Mouse (Mus musculus) CD4-positive, CD25-positive, alpha-beta regulatory T cell, adult 4 months (primary cell): ENCODE results near the gene Slmap. TPM values are rescaled to one million over a fixed set of nuclear protein-coding genes. Genes with fewer than 3 reads are reported as not detected.
"Not testable (repeated sequence)": the region's sequence is repeated elsewhere in the genome, so short reads cannot be mapped to it uniquely, and the experiment has no call there.

Experiments
- ATAC-seq: one replicate; pipeline ENCODE4 v1.8.0; 2017
- polyA plus RNA-seq, 2 experiments: library from polyadenylated mRNA; unstranded; fragments of 100-300 nt; shearing (Covaris generic); gene quantifications; one replicate each; pipeline ENCODE4 v1.2.1; 2017

The Slmap gene
- polyA plus RNA-seq, 2 experiments from 2014 or later: 12.1 to 20.8 TPM

- ATAC-seq: no peak
These were observed 2.0 kb downstream of the Slmap start for GRCm38 (mm10) chr14:26532752-26533151.

- no peak for ATAC-seq
These were observed 3.1 kb downstream of the Slmap start for GRCm38 (mm10) chr14:26531410-26532313.

GRCm38 (mm10) chr14:26530350-26530749, 4.4 kb downstream of the Slmap start:
- ATAC-seq: no peak

DNA sequence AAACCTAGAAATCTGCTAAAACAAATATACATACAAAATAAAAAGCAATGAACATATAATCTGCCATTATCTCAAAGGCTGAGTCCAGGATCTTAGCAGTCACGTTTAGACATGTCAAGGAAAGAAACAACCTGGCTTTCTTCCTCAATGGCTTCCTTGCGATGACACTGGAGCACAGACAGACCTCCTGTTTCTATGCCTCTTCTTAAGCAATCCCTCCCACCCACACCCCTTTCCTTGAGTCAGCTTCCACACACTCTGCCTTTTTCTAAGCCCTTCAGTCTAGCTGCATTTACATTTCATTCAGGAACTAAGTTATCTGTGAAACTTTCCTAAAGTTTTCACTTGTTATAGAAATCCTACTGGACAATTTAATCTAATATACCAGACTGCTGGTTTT, 6.4 kb downstream of the Slmap start:
- ATAC-seq: no peak

DNA sequence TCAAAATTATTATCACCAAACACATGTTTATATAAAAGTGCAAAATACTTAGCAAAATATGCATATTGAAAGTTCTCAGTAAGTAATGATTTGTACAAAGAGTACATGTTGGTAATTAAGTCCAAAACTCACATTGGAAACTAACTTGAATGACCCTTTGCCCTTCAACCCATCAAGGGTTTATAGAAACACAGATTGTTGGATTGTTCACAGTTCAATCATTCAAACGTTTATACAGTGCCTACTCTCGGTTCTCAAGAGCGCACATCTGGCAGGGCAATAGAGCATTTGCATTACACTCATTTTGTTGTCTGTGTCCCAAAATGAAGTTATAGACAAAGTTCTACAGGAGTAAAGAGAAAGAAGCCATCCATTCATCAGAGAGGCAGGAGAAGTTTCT, 8.8 kb downstream of the Slmap start:
- ATAC-seq: no peak

GRCm38 (mm10) chr14:26523082-26523481, 11.6 kb downstream of the Slmap start:
- no peak for ATAC-seq

- no peak for ATAC-seq
These were observed 14.9 kb downstream of the Slmap start for GRCm38 (mm10) chr14:26519831-26520230.

DNA sequence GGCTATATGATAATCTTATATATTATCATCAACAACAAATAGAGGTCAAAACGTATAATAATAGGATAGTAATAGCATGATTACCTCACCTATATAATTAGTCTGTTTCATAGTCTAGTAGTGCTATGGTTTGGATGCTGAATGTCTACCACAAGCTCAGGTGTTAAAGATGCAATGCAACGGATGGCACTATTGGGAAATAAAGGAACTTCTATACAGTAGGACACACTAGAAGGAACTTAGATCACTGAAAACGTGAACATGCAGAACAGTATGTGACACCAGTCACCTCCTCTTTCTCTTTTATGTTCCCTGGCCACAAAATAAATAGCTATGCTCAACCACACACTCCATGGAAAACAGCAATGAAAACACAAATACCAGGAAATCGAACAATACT, 16.9 kb downstream of the Slmap start:
- no peak for ATAC-seq

DNA sequence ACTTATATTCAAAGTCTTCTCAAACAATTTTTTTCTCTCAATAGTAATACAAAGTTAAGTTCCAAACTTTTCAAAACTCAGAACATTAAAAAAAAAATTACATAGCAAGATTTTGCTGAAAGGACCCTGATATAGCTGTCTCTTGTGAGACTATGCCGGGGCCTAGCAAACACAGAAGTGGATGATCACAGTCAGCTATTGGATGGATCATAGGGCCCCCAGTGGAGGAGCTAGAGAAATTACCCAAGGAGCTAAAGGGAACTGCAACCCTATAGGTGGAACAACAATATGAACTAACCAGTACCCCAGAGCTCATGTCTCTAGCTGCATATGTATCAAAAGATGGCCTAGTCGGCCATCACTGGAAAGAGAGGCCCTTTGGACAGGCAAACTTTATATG, 18.5 kb downstream of the Slmap start:
- not testable (repeated sequence) for ATAC-seq

GRCm38 (mm10) chr14:26515802-26516201, 18.9 kb downstream of the Slmap start:
- ATAC-seq: peak; percentile 61

GRCm38 (mm10) chr14:26510545-26510944, 24.2 kb downstream of the Slmap start:
- ATAC-seq: no peak

- ATAC-seq: no peak
These were observed 26.6 kb downstream of the Slmap start for GRCm38 (mm10) chr14:26508150-26508549.

DNA sequence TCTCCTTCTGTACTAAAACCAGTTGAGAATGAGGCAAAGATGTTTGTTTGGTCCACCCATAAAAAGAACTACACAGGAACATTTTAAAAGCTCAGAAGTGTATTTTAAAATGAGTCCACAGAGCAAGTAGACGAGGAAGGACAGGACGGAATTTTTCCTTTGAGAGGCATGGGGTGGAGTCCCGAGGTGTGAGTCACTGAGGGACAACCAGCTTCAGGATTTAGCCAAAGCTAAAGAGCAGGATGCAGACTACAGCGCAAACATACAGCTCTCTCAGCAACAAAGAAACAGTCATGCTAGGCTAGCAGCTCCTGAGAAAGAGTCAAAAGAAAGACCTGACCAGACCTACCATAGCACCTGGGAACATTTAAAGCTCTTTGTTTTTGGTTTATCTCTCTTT, 27.4 kb downstream of the Slmap start:
- ATAC-seq: no peak

GRCm38 (mm10) chr14:26504541-26504940, 30.2 kb downstream of the Slmap start:
- no peak for ATAC-seq

GRCm38 (mm10) chr14:26500136-26500933, 34.4 kb downstream of the Slmap start:
- ATAC-seq: no peak

DNA sequence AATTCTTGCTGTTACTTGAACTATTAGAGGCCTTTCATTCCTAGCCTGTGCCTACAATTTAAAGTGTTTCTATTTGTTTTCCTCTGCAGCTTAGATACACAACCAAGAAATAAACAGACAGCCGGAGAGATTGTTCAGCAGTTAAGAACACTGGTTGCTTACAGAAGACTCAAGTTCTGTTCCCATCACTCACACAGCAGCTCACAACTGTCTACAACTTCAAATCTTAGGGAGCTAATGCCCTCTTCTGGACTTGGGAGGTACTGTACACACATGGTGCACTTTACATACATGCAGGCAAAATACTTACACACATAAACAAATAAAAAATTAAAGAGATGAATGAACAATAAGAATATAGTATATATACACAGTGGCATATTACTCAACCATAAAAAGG, 39.7 kb downstream of the Slmap start:
- ATAC-seq: no peak

- ATAC-seq: peak; percentile 98
These were observed 43.6 kb downstream of the Slmap start for GRCm38 (mm10) chr14:26491150-26491549.

DNA sequence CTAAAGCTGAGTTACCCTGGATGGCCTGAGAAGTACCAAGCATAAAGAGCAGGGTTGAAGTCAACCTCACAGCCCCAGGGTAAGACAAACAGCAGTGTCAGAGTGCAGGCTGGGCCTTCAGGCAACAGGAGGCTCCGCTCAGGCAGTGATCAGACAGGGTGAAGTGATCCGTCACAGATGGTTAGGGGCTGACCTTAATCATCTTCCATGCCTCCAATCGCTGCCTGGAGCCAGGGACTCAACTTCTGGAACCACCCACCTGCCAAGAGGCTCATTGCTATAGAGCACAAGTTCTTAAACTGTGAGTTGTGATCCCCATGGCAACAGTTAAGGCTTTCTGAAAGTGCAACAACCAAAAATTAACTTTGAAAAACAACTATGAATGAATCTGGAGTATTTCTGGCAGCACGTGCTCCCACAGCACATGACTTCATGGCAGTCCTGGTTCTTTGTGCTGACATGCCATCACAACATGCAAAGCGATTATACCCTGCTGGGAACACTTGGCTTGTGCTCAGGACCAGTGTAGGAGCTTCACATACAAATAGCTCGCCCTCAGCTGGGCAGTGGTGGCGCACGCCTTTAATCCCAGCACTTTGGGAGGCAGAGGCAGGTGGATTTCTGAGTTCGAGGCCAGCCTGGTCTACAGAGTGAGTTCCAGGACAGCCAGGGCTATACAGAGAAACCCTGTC, 46.3 kb downstream of the Slmap start:
- ATAC-seq: no peak

DNA sequence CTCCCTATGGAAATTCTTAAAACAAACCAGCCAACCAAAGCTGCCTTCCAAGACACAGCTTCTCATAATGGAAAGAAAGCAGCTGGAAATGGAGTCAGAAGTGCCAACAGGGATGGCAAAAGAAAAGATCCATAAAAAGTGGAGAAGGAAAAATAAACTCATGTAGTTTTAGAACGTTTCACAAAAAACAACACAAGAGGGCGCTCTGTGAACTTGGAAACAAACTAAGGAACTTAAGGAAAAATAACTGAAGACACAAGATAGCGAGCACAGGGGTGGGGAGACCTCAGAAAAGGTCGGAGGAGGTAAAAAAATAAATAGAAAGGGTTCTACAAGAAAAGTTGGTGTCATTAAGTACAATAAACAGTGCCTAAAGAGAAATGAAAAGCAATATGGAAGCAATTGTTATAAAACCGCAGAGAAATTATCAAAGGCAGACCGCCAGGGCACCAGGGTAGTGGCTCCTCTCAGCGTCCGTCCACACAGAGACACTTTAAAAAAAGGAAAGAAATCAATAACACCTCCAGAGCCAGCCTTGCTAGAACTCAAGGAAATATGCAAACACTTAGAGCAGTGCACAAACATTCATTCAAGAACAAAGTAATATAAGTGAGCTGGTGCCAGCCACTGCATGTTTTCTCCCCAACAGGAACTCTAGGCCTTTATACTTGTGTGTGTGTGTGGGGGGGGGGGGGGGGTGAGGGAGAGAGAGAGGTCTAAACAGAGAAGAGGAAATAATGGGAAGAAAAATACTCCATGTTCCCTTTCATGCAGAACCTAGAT, 48.1 kb downstream of the Slmap start:
- no peak for ATAC-seq

DNA sequence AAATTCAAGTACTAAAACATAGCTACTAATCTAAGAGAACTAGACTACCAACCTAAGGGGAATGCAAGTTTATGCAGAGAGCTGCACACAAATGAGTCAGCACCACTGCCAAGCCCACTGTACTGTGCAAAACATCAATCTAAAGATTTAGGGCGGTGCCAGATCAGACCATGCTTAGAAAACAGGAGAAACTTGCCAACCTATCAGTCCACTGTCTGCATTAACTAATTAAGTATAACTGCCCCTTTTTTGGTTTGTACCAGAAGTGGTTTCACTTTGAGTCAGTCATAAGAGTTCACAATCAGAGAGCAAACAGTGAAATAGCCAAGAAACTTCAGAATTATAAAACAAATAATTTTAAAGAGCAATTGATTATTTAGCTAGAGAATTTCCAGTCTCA, 53.3 kb downstream of the Slmap start:
- peak; percentile 77 for ATAC-seq

GRCm38 (mm10) chr14:26477738-26478137, 57.0 kb downstream of the Slmap start:
- ATAC-seq: no peak

- ATAC-seq: no peak
These were observed 58.3 kb downstream of the Slmap start for GRCm38 (mm10) chr14:26476391-26476790.
